Mouse (Mus musculus) hindbrain, embryonic 16.5 days (tissue): ENCODE measurements at regions not wholly inside any gene's neighbourhood (a gene's known extent, or its start where the extent isn't known, plus 50 kb on each side); places are given as distances from the start of the nearest gene placed in this dataset.

Experiments used
- ATAC-seq: fragments of 200-750 bp; cut with Nextera tagmentation; 2 replicates; pipeline ENCODE4 v1.8.0; 2017; ENCODE audit warnings: moderate TSS enrichment, moderate library complexity
- H3K27ac ChIP-seq: fragments of 300-500 bp; sonication (generic); 2 replicates; pipeline ENCODE4 v1.5.1; 2014; ENCODE audit warnings: low read depth, mild to moderate bottlenecking, control low read depth, low read length, moderate library complexity
- H3K27me3 ChIP-seq: fragments of 300-500 bp; sonication (generic); replicated peaks from 2 replicates; pipeline ENCODE4 v1.6.1; 2014; ENCODE audit warnings: low read length; ENCODE audit not compliant: control insufficient read depth, insufficient read depth
- H3K36me3 ChIP-seq: fragments of 300-500 bp; sonication (generic); 2 replicates; pipeline ENCODE4 v1.6.1; 2014; ENCODE audit warnings: mild to moderate bottlenecking, low read length, moderate library complexity, mixed read lengths; ENCODE audit not compliant: control insufficient read depth, insufficient read depth
- H3K4me1 ChIP-seq: fragments of 300-500 bp; sonication (generic); 2 replicates; pipeline ENCODE4 v1.6.1; 2014; ENCODE audit warnings: low read depth, low read length; ENCODE audit not compliant: control insufficient read depth, insufficient read depth
- H3K4me2 ChIP-seq: fragments of 300-500 bp; sonication (generic); 2 replicates; pipeline ENCODE4 v1.6.1; 2014; ENCODE audit warnings: mild to moderate bottlenecking, low read length, control low read depth, moderate library complexity
- H3K4me3 ChIP-seq: fragments of 300-500 bp; sonication (generic); 2 replicates; pipeline ENCODE4 v1.5.1; 2014; ENCODE audit warnings: mild to moderate bottlenecking, low read length, control low read depth, moderate library complexity
- H3K9ac ChIP-seq: fragments of 300-500 bp; sonication (generic); 2 replicates; pipeline ENCODE4 v1.6.1; 2014; ENCODE audit warnings: low read depth, mild to moderate bottlenecking, control low read depth, low read length, moderate library complexity
- H3K9me3 ChIP-seq: fragments of 300-500 bp; sonication (generic); 2 replicates; pipeline ENCODE4 v1.6.1; 2014; ENCODE audit warnings: mild to moderate bottlenecking, low read length, moderate library complexity; ENCODE audit not compliant: control insufficient read depth
- WGBS: fragments of 180-500 bp; shearing (Covaris S2); extraction: QIAGEN DNeasy Blood & Tissue Kit; methylation state at CpG from one replicate; pipeline ENCODE4 v1.1.7; 2014; 5-methylcytosine and 5-hydroxymethylcytosine counted together

GRCm38 (mm10) chr1:144330365-144331050 lies 81.5 kb upstream of the Rgs1 start:
- Histone ChIP-seq H3K4me2 (no peak overlapping the region), H3K9ac (no peak overlapping the region), H3K9me3 (no peaks in the 10 kb centered on the region), H3K27ac (no peak overlapping the region), H3K4me1 (no peaks in the 10 kb centered on the region), H3K36me3 (no peaks in the 10 kb centered on the region), H3K27me3 (no peaks in the 10 kb centered on the region), H3K4me3 (no peak overlapping the region)
- ATAC-seq: no peak
- 84% methylated on average over 8 of the region's 8 CpGs for WGBS

- no peaks in the 10 kb centered on the region for H3K36me3 ChIP-seq
- H3K9me3 ChIP-seq: no peaks in the 10 kb centered on the region
- 90% methylated on average over 6 of the region's 6 CpGs for WGBS
- H3K4me2 ChIP-seq: no peak overlapping the region
- H3K27me3 ChIP-seq: no peaks in the 10 kb centered on the region
- H3K9ac ChIP-seq: no peak overlapping the region
- no peaks in the 10 kb centered on the region for H3K4me1 ChIP-seq
- no peak overlapping the region for H3K4me3 ChIP-seq
- ATAC-seq: no peak
- no peak overlapping the region for H3K27ac ChIP-seq
These were observed 70.4 kb upstream of the Rgs1 start for GRCm38 (mm10) chr1:144319406-144319805.

DNA sequence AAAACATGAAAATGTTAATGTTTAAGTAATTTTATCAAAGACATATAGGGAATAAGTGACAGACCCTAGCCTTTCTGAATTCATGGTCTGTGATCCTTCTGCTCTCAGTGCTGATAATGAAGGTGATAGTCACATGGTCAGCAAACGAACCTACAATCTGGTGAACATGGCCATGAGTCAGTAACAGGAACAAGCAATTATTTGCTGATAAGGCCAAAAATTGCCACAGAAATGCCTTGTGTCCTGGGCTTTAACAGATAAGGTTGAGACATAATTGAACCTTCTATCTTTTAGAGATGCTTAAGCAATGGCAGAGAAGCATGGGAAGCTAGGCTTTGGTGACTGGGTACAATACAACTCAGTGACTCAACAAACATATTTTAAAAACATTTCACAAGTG lies 69.2 kb upstream of the Rgs1 start:
- WGBS: 79% methylated on average over 1 of the region's 1 CpGs
- H3K4me1 ChIP-seq: no peaks in the 10 kb centered on the region

GRCm38 (mm10) chr1:144317560-144317959 lies 68.5 kb upstream of the Rgs1 start:
- Histone ChIP-seq H3K4me3 (no peak overlapping the region), H3K4me1 (no peaks in the 10 kb centered on the region), H3K27ac (no peak overlapping the region), H3K9me3 (no peaks in the 10 kb centered on the region), H3K27me3 (no peaks in the 10 kb centered on the region), H3K4me2 (no peak overlapping the region), H3K36me3 (no peaks in the 10 kb centered on the region), H3K9ac (no peak overlapping the region)
- 91% methylated on average over 3 of the region's 3 CpGs for WGBS
- ATAC-seq: no peak

More for the DNA sequence above, 69.2 kb upstream of the Rgs1 start:
- H3K4me3 ChIP-seq: no peak overlapping the region
- H3K27ac ChIP-seq: no peak overlapping the region
- no peaks in the 10 kb centered on the region for H3K36me3 ChIP-seq
- H3K9ac ChIP-seq: no peak overlapping the region
- H3K9me3 ChIP-seq: no peaks in the 10 kb centered on the region
- ATAC-seq: no peak
- no peak overlapping the region for H3K4me2 ChIP-seq
- no peaks in the 10 kb centered on the region for H3K27me3 ChIP-seq

DNA sequence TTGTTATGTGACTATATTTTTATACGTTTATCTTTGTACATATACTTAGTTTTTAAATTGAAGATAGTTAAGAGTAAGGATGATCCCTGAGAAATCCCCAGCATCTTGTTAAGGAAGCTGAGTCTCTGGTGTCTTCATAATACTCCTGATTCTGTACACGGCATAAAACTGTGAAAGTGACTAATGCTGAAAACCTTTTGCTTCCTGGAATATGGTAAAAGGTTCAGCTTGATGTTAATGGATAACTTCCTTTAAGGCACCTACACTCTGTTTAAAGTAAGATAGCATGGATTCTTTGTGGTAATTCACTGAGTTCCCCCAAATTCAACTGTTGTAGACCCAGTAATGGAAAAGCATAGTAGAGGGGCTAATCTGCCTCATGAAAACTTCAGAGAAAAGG lies 67.2 kb upstream of the Rgs1 start:
- no peaks in the 10 kb centered on the region for H3K36me3 ChIP-seq
- 89% methylated on average over 2 of the region's 2 CpGs for WGBS

DNA sequence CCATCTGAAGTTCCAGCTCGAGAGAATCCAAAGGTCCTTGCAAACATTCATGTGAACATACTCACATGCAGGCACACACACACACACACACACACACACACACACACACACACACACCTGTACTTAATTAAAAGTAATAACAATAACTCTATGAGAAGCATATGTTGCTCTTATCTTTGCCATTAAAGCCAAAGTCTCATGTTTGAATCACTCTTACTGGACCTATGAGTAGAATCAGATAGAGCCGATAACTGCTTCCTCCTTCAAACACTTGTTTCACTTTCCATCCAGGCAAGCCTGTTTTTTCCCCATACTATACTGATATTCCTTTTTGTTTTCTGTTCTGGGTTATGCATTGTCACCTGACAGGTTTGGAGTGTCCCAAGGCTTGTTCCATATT lies 65.3 kb upstream of the Rgs1 start:
- Histone ChIP-seq H3K36me3 (no peaks in the 10 kb centered on the region), H3K4me2 (no peak overlapping the region), H3K4me1 (no peaks in the 10 kb centered on the region), H3K27me3 (no peaks in the 10 kb centered on the region), H3K9ac (no peak overlapping the region), H3K27ac (no peak overlapping the region), H3K9me3 (no peaks in the 10 kb centered on the region), H3K4me3 (no peak overlapping the region)
- no peak for ATAC-seq
- 90% methylated on average over 2 of the region's 2 CpGs for WGBS

More for the DNA sequence above, 67.2 kb upstream of the Rgs1 start:
- no peaks in the 10 kb centered on the region for H3K27me3 ChIP-seq
- H3K9ac ChIP-seq: no peak overlapping the region
- H3K27ac ChIP-seq: no peak overlapping the region
- no peak overlapping the region for H3K4me3 ChIP-seq
- ATAC-seq: no peak
- no peaks in the 10 kb centered on the region for H3K9me3 ChIP-seq
- no peaks in the 10 kb centered on the region for H3K4me1 ChIP-seq
- no peak overlapping the region for H3K4me2 ChIP-seq

DNA sequence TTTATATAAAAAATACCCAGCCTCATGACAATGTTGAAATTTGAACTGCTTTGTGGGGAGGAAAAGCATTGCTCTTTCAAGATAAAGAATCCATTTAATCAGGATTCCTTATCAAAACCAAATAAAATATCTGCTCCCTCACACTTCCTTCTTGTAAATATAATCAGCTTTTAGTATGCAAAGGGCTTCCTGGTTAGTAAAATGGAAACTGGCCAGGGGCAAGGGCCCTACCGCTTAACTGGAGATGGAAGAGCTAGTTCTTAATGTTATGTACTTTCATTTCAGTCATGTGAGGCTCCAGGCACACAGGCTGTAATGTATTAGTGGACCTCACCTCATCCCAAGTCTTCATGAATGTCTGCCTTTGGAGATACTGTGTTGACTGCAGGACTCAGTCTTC lies 64.3 kb upstream of the Rgs1 start:
- H3K9me3 ChIP-seq: no peaks in the 10 kb centered on the region
- H3K36me3 ChIP-seq: no peaks in the 10 kb centered on the region
- no peak overlapping the region for H3K4me2 ChIP-seq
- no peak for ATAC-seq
- H3K27ac ChIP-seq: no peak overlapping the region
- no peaks in the 10 kb centered on the region for H3K27me3 ChIP-seq
- WGBS: 90% methylated on average over 1 of the region's 1 CpGs
- no peak overlapping the region for H3K9ac ChIP-seq
- H3K4me3 ChIP-seq: no peak overlapping the region
- H3K4me1 ChIP-seq: no peaks in the 10 kb centered on the region

DNA sequence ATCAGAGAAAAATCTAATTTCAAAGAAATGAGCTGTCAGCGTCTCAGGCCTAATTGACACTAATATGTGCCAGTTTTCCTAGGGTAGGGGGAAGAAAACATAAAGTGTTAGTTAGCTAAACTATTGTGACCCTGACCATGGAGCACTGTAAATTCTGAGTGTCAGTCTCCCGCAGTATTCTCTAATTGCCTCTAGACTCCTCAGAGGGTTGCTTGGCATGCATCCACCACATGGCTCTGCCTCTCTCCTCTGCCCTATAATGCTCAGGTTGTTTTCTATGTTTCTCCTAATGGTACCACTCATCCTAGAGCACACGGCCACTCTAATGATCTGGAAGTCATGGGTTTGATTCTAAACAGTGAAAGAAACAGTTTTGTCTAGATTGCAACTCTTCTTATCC lies 60.9 kb upstream of the Rgs1 start:
- ATAC-seq: no peak
- no peaks in the 10 kb centered on the region for H3K9me3 ChIP-seq
- H3K36me3 ChIP-seq: no peaks in the 10 kb centered on the region
- H3K4me1 ChIP-seq: no peaks in the 10 kb centered on the region
- no peak overlapping the region for H3K27ac ChIP-seq
- H3K9ac ChIP-seq: no peak overlapping the region
- H3K4me2 ChIP-seq: no peak overlapping the region
- H3K27me3 ChIP-seq: no peaks in the 10 kb centered on the region
- WGBS: 54% methylated on average over 3 of the region's 3 CpGs
- H3K4me3 ChIP-seq: no peak overlapping the region

DNA sequence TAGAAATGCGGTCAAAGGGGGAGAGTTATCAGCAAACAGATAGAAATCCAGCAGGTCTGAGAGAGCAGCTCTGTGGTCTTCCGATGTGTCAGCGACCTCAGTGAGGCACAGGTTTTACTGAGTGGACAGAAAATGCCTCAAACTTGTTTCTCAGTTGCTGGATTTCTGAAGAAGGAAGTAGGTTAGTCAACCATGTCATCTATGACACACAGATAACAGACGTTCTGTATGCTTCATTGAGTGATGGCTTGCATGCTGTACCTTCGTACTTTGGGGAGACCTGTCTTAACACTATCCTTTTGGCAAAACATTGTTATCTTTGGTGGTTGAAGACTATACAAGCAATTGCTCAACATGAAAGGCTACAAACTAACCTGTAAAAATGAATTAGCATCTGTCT lies 59.3 kb upstream of the Rgs1 start:
- 94% methylated on average over 5 of the region's 5 CpGs for WGBS
- Histone ChIP-seq H3K36me3 (no peaks in the 10 kb centered on the region), H3K4me1 (no peaks in the 10 kb centered on the region), H3K9ac (no peak overlapping the region), H3K4me3 (no peak overlapping the region), H3K4me2 (no peak overlapping the region), H3K27me3 (no peaks in the 10 kb centered on the region), H3K9me3 (no peaks in the 10 kb centered on the region), H3K27ac (no peak overlapping the region)
- ATAC-seq: no peak

DNA sequence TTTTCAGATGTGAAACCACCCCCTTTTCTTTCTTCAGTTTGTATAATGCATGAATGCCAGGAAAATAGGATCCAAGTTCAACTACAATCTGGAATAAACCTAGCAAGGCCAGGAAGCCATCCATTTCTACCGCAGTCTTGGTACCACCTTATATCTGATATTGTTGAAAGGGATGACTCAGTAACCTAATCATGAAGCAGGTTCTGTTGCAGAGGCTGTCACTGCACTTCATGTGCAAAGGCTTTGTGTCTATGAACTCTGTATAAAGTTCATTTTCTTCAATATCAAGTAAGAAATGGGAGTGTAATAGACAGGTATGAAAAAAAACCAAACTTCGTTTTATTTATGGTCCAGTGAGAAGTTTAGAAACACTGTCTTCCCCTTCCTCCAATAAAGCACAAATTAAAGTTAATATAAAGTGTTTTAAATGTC lies 58.8 kb upstream of the Rgs1 start:
- Histone ChIP-seq H3K4me2 (no peak overlapping the region), H3K36me3 (no peaks in the 10 kb centered on the region), H3K9ac (no peak overlapping the region), H3K27me3 (no peaks in the 10 kb centered on the region), H3K27ac (no peak overlapping the region), H3K4me3 (no peak overlapping the region), H3K4me1 (no peaks in the 10 kb centered on the region), H3K9me3 (no peaks in the 10 kb centered on the region)
- ATAC-seq: no peak
- 99% methylated on average over 2 of the region's 2 CpGs for WGBS
